Mouse (Mus musculus) layer of hippocampus, adult 18-20 months (tissue): ENCODE data around the gene Slc9a3. TPM values are rescaled to one million over a fixed set of nuclear protein-coding genes. Genes with fewer than 3 reads are reported as not detected.

Experiments
- DNase-seq, 2 experiments: peaks; one replicate each; pipeline ENCODE4 v3.0.0; 2022; ENCODE audit warnings: low spot score in 2 of 2
- total RNA-seq, 2 experiments: library from RNA; stranded (reverse); gene quantifications; 2 replicates each; pipeline ENCODE4 v1.2.3; 2021

Slc9a3 gene
- total RNA-seq, 2 experiments from 2014 or later: 0.77 to 1.3 TPM

DNA sequence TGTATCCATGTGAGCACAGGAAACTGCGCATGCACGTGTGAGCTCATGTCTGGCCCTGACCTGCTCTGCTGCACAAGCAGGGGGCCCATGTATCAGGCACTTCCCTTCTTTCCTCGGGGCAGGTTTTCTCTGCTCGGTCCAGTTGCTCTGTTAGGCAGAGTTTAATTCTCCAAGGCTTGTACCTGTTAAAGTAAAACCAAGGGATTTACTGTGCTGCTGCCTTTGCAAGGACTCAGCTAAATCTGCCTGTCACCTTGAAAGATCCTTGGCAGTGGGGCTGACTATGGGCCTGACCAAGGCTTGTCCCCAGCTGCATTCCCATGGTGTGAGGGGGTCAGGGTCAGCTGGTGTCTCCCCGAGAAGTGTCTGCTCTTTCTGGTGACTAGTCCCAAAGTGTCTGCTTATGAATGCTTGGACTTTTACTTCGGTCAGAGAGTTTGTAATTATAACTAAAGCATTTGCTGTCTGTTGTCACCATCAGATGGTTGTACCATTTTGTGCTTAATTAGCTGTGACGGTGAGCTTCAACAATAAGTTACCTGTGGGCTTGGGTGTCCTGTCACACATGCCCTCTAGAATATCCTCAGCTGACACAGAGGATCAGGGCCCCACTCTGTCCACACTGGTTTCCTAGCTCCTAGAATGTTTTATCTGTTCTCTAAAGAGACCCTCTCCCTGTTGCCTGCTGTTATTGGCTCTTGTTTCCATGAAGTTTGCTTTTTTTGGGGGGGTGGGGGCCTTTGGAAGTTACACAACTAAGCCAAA is 23.0 kb downstream of the Slc9a3 start:
- no peak for DNase-seq

DNA sequence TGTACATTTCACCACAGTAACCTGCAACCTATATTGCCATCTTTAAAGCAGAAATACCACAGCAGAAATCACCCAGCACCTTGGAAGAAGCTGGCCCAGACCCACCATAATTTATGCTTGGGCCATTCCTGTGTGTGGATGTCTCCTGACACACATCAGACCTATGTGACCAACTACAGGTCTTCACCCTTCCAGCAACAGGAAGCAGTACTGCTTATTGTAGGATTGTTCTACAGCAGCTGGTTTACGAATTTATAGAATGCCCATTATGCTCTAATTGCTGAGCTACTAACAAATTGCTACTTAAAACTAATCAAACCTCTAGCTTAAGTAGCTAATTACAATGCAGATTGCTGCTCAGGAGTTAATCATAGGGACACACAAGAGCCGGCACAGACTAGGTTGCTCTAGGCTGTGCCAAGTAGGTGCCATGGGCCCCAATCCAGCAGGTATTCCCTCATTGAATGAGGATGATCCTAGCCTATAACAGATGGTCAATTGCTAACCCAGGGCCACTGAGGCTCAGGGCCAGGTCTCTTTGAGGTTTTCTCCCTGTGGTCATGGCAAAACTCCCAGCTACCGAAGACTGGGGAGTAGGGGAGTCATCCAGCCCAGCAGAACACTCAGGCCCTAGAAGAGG is 24.8 kb downstream of the Slc9a3 start:
- DNase-seq: no peak

DNA sequence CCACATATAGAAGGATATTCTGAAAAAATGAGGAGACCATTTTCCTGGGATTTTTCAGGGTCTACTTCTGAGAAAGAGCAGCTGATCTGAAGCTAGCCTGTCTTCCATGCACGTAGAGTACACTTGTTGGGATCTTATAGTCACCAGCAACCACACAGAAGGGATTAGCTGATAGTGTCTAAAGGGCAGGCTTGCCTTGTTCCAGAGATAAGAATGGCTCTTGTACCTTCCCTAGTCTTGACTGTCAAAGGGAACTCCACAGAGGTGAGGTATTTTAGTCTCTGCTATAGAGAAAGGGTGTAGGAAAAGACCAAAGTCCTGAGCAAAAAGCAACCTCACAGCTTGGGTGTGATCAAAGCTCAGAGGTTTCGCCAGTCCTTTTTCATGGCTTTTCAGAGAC is 26.1 kb downstream of the Slc9a3 start:
- no peak for DNase-seq

DNA sequence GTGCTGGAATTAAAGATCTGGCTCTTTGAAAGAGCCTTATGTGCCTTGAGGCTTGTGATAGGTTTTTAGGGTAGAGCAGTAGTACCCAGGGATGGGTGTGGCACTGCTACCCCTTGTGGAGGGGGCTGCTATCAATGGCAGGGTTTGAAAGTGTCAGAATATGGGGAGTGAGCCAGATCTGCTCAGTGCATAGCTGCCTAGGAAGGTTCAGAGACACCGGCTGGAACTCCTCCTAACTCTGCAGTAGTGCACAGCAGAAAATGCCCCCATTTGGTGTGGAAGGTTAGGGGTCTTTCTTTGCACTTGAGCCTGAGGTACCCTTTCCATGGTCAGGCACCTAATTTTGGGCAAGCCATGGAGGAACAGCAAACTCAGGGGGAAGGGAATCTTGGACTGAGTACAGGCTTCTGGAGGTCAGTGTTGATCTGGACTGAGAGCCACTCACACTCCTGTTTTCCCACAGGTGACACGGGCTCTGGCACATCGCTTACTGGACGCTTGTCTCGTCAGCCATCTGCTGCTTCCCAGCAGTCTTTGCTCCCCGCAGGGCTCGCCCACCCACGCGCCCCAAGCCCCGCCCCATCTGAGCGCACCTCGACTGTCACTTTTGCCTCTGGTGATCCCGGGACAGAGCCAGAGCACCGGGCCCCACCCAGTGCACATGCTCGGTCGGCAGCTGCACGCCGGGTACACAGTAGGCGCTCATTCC is 45.2 kb downstream of the Slc9a3 start:
- DNase-seq: peak in 1 of 2 experiments; percentile 44

DNA sequence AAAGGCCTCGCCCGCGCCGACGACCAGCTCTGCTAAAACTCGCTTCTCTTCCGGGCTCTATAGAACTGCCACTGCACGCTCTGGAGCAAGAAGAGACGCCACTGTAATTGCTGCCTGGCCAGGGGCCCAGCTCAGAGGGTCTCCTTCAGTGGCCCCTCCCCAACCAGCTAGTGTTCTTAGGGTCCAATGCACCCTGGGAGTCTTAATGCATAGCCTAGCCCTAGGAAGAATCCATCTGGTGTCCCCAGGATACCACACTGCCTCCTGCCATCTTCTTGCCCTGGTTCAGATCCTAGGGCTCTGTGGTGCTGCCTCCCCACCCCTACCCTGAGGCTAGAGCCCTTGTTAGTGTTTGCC is 45.8 kb downstream of the Slc9a3 start:
- no peak for DNase-seq

DNA sequence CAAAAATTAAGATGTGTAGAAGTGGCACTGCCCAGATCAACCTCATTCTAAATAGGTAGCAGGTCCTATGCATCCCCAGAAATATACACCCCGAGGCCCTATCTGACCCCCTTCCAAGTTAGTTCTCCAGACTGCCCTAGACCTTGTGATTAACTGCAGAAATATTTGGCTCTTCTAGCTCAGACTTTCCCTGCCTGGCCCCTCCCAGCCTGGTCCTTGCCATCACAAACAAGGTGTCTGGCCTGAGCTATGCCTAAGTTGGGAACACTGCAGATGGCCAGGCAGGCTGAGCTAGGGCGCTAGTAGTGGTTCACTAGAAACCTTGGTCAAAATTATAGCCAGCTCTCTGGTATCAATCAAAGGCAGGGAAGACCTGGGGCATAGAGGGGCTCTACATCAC is 46.2 kb downstream of the Slc9a3 start:
- no peak for DNase-seq

DNA sequence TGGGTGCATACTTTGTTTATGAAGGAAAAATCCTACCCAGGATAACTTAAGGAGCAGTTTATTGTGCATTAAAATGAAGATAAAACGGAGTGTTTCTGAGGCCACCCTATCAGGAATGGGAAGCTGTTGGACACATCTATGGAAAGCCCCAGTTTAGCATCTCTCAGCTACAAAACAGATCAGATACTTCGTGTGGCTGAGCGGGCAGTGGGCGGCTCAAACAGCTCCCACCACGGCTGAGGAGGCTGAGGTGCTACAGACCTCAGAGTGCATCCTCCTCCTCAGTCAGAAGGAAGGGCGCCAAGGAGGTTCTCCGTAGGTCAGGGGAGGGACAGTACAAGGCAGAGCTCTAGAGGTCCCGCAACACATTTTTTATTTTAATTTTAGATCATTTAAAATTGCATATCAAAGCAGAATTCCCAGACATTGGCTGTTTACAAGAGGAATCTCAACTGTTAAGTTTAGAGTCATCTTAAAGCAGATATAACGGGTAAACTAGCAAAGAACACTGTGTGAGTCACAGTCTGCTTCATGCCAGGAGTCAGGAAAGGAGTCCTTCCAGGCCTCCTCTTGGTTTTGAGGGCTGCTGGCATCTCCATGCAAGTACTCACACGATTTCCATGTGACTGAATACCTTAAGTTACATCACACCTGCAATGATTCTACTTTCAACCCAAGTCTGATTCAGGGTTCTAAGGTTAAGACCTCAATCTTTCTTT is 48.3 kb downstream of the Slc9a3 start:
- DNase-seq: no peak

DNA sequence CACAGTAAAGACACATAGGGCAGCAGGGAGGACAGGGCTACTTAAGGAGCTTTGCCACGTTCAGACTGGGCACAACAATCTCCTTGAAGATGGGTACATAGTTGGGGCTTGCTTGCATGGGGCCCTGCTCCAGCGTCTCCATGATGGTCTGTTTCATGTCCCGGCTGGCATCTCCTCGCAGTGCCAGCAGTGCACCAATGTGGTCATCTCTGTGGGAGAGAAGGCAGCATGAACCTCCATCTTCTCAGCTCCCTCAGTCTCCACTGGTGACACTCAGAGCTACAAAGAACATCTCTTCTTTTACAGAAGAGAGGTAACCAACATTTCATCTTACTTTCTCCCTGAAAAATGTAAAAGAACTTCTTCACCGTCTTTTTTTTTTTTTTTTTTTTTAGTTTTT is 50.8 kb downstream of the Slc9a3 start:
- DNase-seq: no peak

DNA sequence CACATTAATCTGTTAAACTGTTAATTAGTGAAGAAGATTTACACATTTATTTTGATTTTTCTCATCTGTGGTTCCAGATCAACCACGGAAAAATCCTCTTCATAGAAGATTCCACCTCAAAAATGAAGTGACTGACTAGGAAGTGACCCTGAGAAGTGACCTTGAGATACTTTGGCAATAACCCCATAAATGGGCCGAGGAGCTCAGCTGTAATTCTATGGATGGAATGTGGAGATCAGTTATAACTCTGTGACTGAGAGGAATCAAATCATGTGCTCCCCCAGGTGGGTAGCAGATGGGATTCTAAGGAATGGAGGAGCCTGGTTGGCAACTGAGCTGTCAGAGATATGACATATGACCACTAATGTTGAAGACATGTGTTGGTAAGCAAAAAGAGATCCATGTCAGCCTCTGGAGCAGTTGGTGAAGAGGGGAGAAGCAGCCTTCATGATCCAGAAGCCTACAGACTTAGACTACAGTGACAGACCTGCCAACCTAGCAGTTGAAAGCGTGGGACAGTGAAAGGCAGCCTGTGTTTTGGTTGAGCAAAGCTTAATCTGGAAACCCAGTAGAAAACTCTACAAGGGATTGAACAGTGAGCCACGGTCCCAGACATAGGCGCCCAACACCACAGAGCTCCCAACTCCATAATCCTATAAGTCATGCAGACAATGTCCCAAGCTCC is 61.9 kb downstream of the Slc9a3 start:
- DNase-seq: no peak

DNA sequence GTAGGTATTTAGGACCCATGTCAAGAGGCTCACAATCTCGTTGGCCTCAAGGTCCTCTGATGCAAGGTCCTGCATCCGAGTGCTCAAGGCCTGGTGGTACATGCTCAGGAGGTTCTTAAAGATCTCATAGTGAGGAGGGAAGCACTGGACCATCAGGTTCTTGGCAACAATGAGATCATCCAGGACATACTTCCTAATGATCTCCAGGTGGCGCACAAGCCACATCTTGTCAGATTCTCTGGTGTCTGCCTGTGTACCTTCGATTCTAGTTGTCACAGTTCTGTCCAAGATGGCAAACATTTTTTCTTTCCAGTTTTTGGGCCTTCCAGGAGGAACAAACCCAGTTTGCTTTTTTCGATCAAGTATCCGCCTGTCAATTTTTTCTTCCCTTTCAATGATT is 71.4 kb downstream of the Slc9a3 start:
- no peak for DNase-seq

DNA sequence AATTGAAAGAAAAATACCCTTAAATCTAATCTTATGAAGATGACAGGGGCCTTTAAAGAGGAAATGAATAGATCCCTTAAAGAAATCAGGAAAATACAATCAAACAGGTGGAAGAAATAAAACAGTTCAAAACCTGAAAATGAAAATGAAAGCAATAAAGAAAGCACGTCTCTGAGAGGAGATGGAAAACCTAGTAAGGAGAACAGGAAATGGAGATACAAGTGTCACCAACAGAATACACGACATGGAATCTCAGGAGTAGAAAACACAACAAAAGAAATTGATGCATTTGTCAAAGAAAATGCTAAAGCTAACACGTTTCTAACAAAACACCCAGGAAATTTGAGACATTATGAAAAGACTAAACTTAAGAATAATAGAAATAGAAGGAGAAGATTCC is 75.2 kb downstream of the Slc9a3 start:
- DNase-seq: no peak

DNA sequence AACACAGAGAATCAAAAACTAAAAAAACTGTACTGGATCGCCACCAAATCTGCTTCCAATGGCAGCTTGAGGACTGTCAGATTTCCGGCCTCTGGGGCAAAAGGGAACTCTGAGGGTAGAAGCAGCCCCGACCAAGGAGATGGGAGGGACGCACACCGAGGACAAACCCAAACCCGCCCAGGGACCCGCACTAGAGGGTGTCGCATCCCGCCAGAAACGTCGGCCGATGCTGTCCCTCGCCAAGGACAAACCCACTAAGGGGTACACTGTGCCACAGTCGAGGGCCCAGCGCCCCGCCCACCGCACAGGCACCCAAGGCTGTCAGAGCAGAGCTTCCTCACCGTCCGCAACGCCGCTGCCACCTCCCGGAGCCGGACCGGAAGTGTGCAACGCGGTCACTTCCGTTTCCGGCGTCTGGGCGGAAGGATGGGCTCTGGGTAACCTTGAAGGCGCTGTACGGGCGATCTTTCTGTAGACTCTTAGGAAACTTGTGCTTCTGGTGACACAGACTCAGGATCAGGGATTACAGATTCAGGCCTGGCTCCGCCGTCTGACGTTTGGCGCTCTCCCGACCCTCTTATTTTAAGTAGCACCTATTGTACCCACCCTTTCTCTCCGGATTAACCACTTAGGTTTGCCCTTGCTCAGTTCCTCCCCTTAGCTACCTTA is 87.2 kb downstream of the Slc9a3 start, which contains the start of gene Exoc3:
Gene Exoc3 (minus strand): TSS at position 416 of the 669 bp plus-strand sequence.
- DNase-seq: peak; percentile 91

DNA sequence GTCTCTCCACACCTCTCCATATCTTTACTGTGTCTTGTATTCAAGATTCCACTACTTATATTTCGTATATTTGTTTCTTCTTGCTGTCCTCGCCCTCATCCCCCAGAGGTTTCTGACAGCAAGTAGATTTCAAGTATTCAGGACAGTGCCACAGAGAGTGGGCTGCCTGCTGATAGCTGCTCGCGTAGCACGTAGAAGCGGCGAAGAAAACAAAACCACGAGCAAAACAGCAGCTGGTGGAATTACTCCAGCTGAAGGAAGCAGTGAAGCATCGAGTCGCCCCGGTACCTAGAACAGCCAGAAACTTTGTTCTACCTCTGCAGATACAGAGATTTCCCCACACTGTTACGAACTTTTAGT is 87.7 kb downstream of the Slc9a3 start:
- no peak for DNase-seq

DNA sequence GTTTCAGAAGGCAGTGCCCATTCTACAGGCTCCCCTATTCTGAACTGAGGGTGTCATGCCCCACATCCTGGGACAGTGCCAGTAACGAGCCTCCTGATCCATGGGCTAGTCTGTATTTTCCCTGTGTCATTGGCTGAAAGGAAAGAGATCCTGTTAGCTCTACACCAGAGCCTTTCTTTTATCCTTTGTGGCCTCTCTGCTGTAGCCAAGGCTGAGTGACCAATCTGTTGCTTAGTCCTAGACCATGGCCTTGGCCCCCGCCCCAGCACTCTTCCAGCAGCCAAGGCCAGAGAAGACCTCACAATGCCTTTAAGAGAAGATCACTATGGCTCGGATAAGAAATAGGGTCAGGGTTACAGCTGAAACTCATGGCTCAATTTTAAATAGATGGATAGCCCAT is 97.2 kb downstream of the Slc9a3 start:
- no peak for DNase-seq

Other genes starting within 250 kb of the Slc9a3 start
- gene Trip13, start 183.7 kb upstream of the Slc9a3 start, total RNA-seq: under 1 TPM; 0.48 to 0.87 TPM
- gene Brd9, start 183.6 kb upstream of the Slc9a3 start, total RNA-seq: 100 to 1,000 TPM in 1 of 2 experiments, 10 to 100 TPM in 1; 99.3 to 106 TPM
- not detected for gene Zdhhc11, start 157.6 kb upstream of the Slc9a3 start, total RNA-seq
- gene Tppp, start 112.0 kb upstream of the Slc9a3 start, total RNA-seq: 100 to 1,000 TPM; 283 to 288 TPM
- 1 to 10 TPM in 1 of 2 experiments, under 1 TPM in 1; 0.94 to 1.5 TPM for gene Cep72, start 59.2 kb upstream of the Slc9a3 start, total RNA-seq
- gene Exoc3, start 87.3 kb downstream of the Slc9a3 start, total RNA-seq: 10 to 100 TPM; 63.6 to 70.9 TPM
- under 1 TPM; 0.50 to 0.58 TPM for gene Ahrr, start 170.9 kb downstream of the Slc9a3 start, total RNA-seq
- gene Pdcd6, start 196.1 kb downstream of the Slc9a3 start, total RNA-seq: 10 to 100 TPM; 68.7 to 70.7 TPM
- gene Sdha, start 228.8 kb downstream of the Slc9a3 start, total RNA-seq: 100 to 1,000 TPM; 347 to 354 TPM
- gene Ccdc127, start 228.9 kb downstream of the Slc9a3 start, total RNA-seq: 10 to 100 TPM; 85.6 to 85.8 TPM
- not detected for gene Lrrc14b, start 242.5 kb downstream of the Slc9a3 start, total RNA-seq